Mouse (Mus musculus) left cerebral cortex, postnatal 36 days (tissue): ENCODE measurements around the gene Ube2l3. TPM values are rescaled to one million over a fixed set of nuclear protein-coding genes. Genes with fewer than 3 reads are reported as not detected.
"Not testable (repeated sequence)": the region's sequence is repeated elsewhere in the genome, so short reads cannot be mapped to it uniquely, and the experiment has no call there.

Source experiments
- DNase-seq, 2 experiments: peaks; one replicate each; pipeline ENCODE4 v3.0.0; 2021 to 2022; ENCODE audit warnings: low spot score in 2 of 2, mixed read lengths in 1 of 2
- intact Hi-C: fragments of 180-260 bp; cut with DNase I; formaldehyde crosslinking; loops from one replicate; pipeline ENCODE4 v1.15.1; 2025
- total RNA-seq, 2 experiments: library from RNA; stranded (reverse); gene quantifications; 2 replicates each; pipeline ENCODE4 v1.2.3; 2021

Gene Ube2l3
- total RNA-seq, 2 experiments from 2014 or later = 123 to 145 TPM

GRCm38 (mm10) chr16:17165478-17165877 lies 37.0 kb downstream of the Ube2l3 start:
- DNase-seq, intact Hi-C loops: not testable (repeated sequence)

GRCm38 (mm10) chr16:17154346-17154745 lies 48.1 kb downstream of the Ube2l3 start:
- no peak for DNase-seq
- intact Hi-C loops = no loop called here

GRCm38 (mm10) chr16:17151874-17152273 lies 50.6 kb downstream of the Ube2l3 start:
- DNase-seq = no peak
- intact Hi-C loops = no loop called here

- intact Hi-C loops = no loop called here
- DNase-seq = no peak
Measured at GRCm38 (mm10) chr16:17150520-17151258, 51.8 kb downstream of the Ube2l3 start.

- intact Hi-C loops = loop anchor here (5.0 kb wide), 2 partner anchors 54 to 129 kb away; partner anchors contain the start of genes Tmem191c and Ube2l3
Measured at GRCm38 (mm10) chr16:17148084-17148483, 54.4 kb downstream of the Ube2l3 start.

GRCm38 (mm10) chr16:17147391-17147929 lies 55.0 kb downstream of the Ube2l3 start:
- peak; percentile 45 to 49 for DNase-seq
- intact Hi-C loops = loop anchor here (5.0 kb wide), 2 partner anchors 55 to 130 kb away; partner anchors contain the start of genes Tmem191c and Ube2l3

More at GRCm38 (mm10) chr16:17148084-17148483, 54.4 kb downstream of the Ube2l3 start:
- peak in 1 of 2 experiments; percentile 22 for DNase-seq

GRCm38 (mm10) chr16:17146772-17147235 lies 55.6 kb downstream of the Ube2l3 start, which contains the start of gene Ccdc116:
Gene Ccdc116, minus strand, starts transcription at chr16:17147229.
- intact Hi-C loops = loop anchor here (5.0 kb wide), 2 partner anchors 55 to 130 kb away; partner anchors contain the start of genes Tmem191c and Ube2l3
- DNase-seq = peak; percentile 78 to 81

- no peak for DNase-seq
- intact Hi-C loops = no loop called here
Measured at GRCm38 (mm10) chr16:17144339-17144738, 58.1 kb downstream of the Ube2l3 start, which contains the start of gene Ydjc. Gene Ydjc, plus strand, starts transcription at chr16:17144621.

- DNase-seq = no peak
- intact Hi-C loops = no loop called here
Measured at GRCm38 (mm10) chr16:17137355-17137754, 65.1 kb downstream of the Ube2l3 start.

GRCm38 (mm10) chr16:17132906-17133200 lies 69.6 kb downstream of the Ube2l3 start:
- intact Hi-C loops = loop anchor here (5.0 kb wide), 2 partner anchors 69 to 144 kb away; partner anchors contain the start of genes Tmem191c and Ube2l3
- no peak for DNase-seq

- DNase-seq = peak; percentile 97
- intact Hi-C loops = loop anchor here (5.0 kb wide), 2 partner anchors 70 to 145 kb away; partner anchors contain the start of genes Tmem191c and Ube2l3
Measured at GRCm38 (mm10) chr16:17132089-17132905, 70.2 kb downstream of the Ube2l3 start, which contains the start of gene Sdf2l1. Gene Sdf2l1, minus strand, starts transcription at chr16:17132383.

GRCm38 (mm10) chr16:17131191-17132088 lies 71.0 kb downstream of the Ube2l3 start:
- intact Hi-C loops = loop anchor here (5.0 kb wide), 2 partner anchors 71 to 146 kb away; partner anchors contain the start of genes Tmem191c and Ube2l3
- peak in 1 of 2 experiments; percentile 27 for DNase-seq

- peak in 1 of 2 experiments; percentile 19 for DNase-seq
- intact Hi-C loops = no loop called here
Measured at GRCm38 (mm10) chr16:17127292-17127691, 75.2 kb downstream of the Ube2l3 start.

- peak; percentile 42 to 55 for DNase-seq
- intact Hi-C loops = no loop called here
Measured at GRCm38 (mm10) chr16:17124871-17125520, 77.5 kb downstream of the Ube2l3 start, which contains the start of gene 2610318N02Rik. Gene 2610318N02Rik, minus strand, starts transcription at chr16:17125167.

- no peak for DNase-seq
- intact Hi-C loops = no loop called here
Measured at GRCm38 (mm10) chr16:17124119-17124870, 78.2 kb downstream of the Ube2l3 start.

- no peak for DNase-seq
- intact Hi-C loops = no loop called here
Measured at GRCm38 (mm10) chr16:17121569-17121968, 80.9 kb downstream of the Ube2l3 start.

- DNase-seq = no peak
- intact Hi-C loops = no loop called here
Measured at GRCm38 (mm10) chr16:17117309-17117799, 85.1 kb downstream of the Ube2l3 start.
